Mouse (Mus musculus): ENCODE data around the gene Ado.

Ado gene

DNA sequence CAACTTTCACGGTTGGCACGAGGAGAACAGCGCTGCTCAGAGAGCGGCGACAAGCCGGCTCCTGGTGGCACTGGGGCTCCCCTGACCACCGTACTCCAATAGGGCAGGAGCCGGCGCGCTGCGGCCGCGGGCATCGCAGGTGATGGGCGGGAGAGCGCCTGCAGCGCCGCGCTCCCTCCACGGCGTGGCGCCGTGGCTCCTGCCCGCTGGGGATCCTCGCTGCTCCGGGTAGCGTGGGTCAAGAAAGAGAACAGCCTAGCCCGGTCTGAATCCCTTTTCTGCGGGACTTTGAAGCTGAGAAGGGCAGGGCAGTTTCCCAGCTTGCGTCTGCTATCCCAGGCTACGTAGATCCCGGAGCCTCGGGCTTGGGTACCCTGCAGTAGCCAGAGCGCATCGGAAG is 12.8 kb downstream of the Ado start:
- peak; percentile 63 for DNase-seq

DNA sequence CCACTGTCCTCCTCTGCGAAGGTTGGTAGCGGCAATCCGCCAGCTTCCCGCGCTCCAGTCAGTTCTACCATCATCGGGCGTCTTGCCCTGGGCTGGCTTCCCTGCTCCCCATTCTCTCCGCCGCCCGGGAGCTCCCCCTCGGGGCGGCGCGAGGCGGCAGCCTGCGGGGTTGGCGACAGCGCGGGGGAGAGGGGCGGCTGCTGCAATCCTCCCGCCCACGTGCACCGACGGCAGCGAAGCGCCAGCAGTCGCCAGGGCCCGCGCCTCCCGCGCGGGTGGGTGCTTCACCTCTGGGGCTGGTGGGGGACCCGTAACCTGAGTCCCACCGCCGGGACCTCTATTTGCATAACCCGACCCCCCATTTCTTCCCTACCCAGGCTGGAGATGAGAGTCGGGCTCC is 13.5 kb downstream of the Ado start, which contains the start of gene Egr2:
Gene Egr2 (plus strand): TSS at position 220 of the 400 bp plus-strand sequence.
- no peak for DNase-seq

DNA sequence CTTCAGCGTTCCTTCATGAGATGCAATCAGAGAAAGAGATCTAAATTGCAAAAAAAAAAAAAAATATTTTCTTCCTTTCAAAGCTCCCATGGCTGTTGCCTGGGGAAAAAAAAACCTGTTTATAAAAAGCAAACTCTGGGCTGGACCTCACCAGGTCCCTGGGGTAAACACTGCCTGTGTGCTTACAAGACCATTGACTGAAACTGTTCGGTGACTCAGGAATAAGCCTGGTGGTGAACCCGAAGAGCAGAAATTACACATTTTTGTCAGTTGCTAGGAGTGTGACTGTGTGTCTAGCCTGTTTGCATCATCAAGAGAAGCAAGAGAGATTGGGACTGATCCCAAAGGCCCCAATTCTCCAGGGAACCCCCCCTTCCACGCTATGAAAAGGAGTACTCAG is 19.0 kb downstream of the Ado start:
- DNase-seq: no peak

DNA sequence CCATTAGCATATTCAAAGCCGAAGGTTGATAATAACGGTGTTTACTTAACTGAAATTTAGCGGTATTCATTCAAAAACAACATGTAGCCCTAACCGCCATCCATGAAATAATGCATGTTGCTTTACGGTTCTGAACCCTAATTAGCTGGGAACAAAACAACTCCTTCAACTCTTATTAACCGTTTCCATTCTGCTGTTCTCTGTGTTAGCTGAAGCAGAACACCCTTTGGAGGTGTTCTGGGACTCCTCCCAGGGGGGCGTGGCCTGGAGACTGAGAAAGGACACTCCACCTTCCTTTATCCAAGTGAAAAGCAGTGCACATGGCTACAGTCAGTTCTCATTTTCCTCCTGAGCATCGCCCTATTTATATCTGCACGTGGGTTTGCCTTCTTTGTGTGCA is 22.3 kb downstream of the Ado start:
- no peak for DNase-seq

DNA sequence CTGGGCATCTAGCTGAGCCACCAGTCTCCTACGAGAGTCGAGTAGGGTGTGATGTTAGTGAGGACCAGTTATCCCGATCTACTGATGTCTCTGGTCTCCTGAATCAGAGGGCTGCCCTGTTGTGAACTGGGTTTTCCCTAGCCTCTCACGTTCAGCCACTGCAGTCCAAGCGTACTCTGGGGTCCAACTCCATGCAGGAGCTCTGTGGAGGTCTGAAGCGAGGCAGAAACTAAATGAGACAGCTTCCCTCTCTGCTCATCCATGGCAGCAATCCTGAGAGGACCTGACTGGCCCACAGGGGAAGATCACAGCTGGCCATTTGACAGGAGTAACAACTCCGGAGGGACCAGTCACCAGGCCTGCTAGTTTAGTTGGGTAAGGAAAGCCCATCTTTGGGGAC is 24.1 kb downstream of the Ado start:
- no peak for DNase-seq

DNA sequence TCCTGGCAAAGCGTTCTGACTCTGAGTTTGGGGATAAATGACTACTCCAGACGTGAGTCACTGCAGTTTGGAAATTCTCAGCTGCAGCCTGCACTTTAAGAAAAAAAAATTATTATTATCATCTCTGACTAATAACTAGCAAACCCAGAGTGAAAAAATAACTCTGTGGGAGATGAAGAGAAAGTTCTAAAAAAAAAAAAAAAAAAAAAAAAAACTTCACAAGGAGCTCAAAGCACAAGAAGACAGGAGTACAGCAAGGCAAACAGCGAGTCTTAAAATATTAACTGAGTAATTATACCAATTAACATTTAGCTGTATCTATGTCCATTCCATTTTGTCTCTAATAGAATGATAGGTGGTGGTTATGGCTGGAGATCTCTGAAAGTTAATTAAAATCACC is 24.6 kb downstream of the Ado start:
- no peak for DNase-seq

DNA sequence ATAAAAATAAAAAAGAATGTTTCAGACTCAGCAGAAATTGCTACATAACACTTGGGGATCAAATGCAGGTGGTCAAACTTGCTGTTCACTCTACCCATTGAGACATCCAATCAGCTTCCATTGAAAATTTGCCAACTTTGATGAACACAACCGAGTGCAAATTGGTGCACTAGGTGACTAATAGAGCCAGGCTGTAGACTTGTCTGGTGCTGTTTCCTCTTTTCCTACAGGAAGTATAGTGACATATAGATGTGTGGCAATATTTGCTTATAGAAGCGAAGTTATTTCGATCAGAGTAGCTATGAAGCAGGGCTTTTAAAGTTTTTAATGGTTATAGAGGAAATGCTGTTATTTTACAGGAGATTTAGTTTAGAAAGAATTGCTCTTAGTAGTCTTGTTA is 30.0 kb downstream of the Ado start:
- DNase-seq: no peak

DNA sequence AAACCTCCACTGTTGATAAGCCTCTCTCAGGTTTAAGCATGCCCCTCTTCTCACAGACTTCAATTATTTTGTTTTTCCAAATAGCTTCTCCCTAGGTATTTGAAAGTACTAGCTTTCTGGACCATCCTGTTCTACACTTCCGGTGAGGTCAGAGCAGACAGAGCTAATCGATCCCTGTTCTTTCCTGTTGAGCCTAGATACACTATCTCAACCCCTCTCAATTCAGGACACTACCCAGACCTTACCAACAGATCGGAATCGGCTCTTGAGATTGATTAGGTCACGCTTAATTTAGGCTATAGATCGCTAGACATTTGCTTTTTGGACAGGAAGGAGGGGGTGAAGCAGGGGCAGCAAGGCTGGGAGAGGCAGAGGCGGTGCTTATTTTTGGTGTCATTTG is 35.9 kb downstream of the Ado start:
- DNase-seq: no peak

DNA sequence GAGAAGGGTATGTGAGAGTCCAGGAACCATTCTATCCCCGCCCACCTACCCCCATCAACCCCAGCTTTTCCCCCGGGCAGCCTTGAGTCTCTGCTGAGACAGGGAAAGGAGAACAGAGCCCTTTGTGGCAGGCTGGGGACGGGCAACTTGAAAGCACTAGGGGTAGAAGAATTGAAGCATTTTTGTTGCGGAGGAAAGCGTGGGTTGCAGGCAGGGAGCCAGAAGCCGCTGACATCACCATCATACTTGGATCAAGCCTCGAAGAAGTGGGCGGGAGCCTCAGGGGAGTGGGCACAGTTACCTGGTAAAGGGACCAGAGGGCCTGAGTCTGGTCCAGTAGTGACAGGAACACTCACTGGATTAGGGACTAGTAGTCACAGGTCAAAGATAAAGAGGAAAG is 36.5 kb downstream of the Ado start:
- no peak for DNase-seq

DNA sequence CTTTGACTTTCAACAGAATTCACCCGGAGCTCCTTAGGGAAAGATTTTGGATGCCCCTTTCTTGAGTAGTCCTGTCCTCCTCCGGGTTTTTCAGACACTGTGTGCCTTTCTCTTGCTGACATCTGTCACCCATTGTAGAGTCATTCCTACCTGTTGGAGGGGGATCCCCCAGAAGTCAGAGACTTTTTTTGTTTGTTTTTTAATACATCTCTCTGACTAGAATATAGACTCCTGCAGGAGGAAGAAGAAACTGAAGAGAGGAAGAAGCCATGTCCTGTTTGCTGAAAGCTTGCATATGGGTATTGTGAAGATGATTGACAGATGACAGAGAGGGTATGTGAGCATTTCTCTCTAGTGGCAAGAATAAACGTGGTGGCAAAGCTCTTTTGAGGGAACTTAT is 43.5 kb downstream of the Ado start:
- no peak for DNase-seq

DNA sequence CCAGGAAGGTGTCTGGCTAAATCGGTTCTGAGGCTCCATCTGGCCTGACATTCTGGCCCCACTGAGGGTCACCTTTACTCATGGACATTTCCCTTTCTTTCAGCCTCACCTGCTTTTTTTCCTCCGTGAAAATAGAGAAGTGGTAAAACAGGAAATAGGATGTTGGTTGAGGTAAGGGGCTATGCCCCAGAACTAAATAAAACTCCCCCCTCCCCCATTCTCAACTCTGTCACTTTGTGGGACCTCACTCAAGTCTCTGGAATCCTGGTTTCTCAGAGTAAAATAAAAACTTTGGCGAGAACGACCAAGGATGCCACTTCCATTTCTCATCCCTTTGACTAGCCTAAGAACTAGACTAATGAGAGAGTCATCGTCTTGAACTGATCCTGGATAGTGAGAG is 44.7 kb downstream of the Ado start:
- no peak for DNase-seq

DNA sequence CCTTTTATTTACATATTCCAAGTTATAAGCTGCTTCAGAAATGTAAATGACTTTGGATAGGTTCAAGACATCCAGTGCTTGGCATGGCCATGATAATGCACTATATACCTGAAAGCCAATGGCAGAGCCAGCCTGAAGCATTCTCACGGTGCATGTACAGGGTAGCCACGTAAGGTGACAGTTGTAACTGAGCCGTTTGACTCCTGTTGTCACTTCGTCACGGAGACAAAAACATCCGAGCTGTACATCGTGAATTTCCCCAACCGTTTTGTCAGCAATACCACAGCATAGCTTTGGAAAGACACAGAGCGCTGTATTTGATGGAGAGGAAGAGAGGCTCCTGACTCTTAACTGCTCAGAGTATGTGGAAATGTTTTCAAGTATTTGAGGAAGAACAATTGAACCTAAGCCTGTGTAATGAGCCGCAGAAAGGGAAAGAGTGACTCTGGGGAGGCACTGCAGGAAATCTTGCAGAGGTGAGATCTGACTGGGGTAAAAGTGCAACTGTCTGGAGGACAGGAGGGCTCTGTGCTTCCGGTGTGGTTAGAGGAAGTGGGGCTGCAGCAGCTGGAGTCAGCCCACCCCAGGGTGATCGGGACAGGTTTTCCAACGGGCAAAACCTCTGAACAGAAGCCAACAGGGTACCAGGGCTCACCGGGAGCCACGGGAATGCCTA is 45.3 kb downstream of the Ado start:
- DNase-seq: no peak

DNA sequence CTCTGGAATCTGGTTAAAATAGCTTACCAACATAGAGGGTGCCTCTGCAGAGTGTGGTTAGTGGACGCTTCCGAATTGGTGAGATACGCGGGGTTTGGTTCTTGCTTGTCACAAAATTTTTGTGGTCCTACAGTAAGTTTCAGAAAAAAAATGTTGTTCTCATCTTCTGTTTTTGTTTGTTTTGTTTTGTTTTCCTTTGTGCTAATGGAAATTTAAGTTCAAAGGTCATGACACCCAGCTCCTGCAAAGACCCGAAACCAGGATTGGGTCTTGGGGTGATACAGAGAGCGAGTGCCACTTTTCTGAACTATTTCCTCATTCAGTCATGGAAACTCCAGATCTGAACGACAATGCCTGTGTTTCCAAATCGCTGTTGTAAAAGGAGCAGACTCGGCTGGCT is 50.8 kb downstream of the Ado start:
- DNase-seq: no peak

DNA sequence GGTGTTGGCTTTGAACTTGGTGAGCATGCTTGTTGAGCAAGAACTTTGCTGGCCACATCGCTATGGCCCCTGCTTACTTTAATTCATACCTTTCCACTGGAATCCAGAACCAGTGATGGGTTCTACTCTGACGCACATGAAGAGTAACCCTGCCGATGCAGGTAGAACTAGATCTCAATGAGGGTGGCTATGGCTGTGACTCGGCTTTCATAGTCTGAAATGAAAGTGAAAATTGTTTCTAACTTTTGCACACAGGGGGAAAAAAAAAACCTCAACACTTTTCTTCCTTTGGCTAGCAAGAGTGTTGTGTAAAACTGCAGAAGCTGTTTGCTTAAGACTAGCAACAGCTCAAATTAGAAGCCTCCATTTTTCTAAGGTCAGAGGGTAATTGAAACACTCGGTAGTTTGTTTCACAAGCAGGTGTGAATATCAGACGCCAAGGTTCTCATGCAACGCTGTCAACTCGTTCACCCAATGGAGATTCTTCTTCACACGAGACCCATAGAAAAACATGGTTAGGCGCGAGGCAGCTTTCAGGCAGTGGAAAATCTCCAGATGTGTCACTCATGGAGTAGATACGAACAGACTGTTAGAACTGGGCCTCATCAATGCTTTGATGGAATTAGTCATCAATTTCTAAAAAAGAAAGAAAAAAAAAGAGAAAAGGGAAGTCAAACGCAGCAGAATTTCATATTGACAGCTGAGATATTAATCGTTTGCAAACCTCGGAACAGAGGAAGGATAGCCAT is 51.4 kb downstream of the Ado start:
- no peak for DNase-seq
